Mouse (Mus musculus): Measurements from ENCODE around the gene Syt6. TPM values are rescaled to one million over a fixed set of nuclear protein-coding genes. Genes with fewer than 3 reads are reported as not detected.

Gene Syt6
- total and polyA plus RNA-seq, 3 experiments = 0.38 TPM; not detected in 2

DNA sequence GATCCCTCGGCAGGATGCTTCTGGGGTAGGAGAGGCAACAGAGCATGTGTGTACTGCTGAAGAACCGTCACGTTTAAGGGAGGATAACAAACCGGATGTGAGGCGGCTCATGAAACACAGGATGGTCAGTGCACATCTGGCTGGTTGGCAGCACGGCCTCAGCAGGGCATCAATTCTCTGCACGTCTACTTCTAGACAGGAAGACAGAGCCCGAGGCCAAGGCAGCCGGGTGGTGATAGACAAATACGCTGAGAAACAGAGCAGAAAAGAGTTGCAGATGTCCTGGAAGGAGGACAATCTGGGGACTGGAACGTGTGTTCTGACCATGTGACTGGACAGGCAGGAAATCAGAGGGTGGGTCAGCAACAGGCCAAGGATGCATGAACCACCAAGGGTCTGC is 45.1 kb downstream of the Syt6 start:
- ATAC-seq (ENCODE audit: extremely low read depth, insufficient number of reproducible peaks, low FRiP score, poor library complexity, severe bottlenecking) (no peak), DNase-seq (ENCODE audit: low spot score) (no peak)
- Histone ChIP-seq H3K4me3 (ENCODE audit: low read depth, low read length) (no peak overlapping the region), H3K27me3 (ENCODE audit: insufficient read depth, low read length) (peaks cover 2% of the 10 kb centered on the region; the same call in 1 of the 2 replicates), H3K9me3 (replicated peaks) (no peaks in the 10 kb centered on the region), H3K4me1 (ENCODE audit: insufficient read depth, low read depth, low read length) (no peaks in the 10 kb centered on the region), H3K36me3 (replicated peaks) (no peaks in the 10 kb centered on the region)
- TF ChIP-seq POLR2AphosphoS5 (IDR thresholded peaks at IDR 0.05; ENCODE audit: insufficient replicate concordance, low read depth, low read length) = no peak
- TF ChIP-seq GATA1 (IDR thresholded peaks at IDR 0.05; ENCODE audit: borderline replicate concordance, low read length) = no peak
- TF ChIP-seq GATA2 (IDR thresholded peaks at IDR 0.05; ENCODE audit: borderline replicate concordance, low read depth, low read length) = no peak
- TF ChIP-seq CTCF (IDR thresholded peaks at IDR 0.05; ENCODE audit: low read depth, low read length) = no peak
- no peak for TF ChIP-seq TAL1 (conservative IDR thresholded peaks at IDR 0.05; ENCODE audit: low read depth, low read length)

GRCm38 (mm10) chr3:103623893-103624470 is 49.0 kb downstream of the Syt6 start:
- no peaks in the 10 kb centered on the region for H3K36me3 ChIP-seq (replicated peaks)
- ATAC-seq (ENCODE audit: extremely low read depth, insufficient number of reproducible peaks, low FRiP score, poor library complexity, severe bottlenecking) (no peak), DNase-seq (ENCODE audit: low spot score) (no peak)
- no peaks in the 10 kb centered on the region; the same call in 1 of the 2 replicates for H3K27me3 ChIP-seq (ENCODE audit: insufficient read depth, low read length)
- H3K9me3 ChIP-seq (replicated peaks) = no peaks in the 10 kb centered on the region
- no peak overlapping the region for H3K4me3 ChIP-seq (ENCODE audit: low read depth, low read length)
- no peak for TF ChIP-seq CTCF (IDR thresholded peaks at IDR 0.05; ENCODE audit: low read depth, low read length)
- TF ChIP-seq POLR2AphosphoS5 (IDR thresholded peaks at IDR 0.05; ENCODE audit: insufficient replicate concordance, low read depth, low read length) = no peak
- no peak for TF ChIP-seq GATA1 (IDR thresholded peaks at IDR 0.05; ENCODE audit: borderline replicate concordance, low read length)
- TF ChIP-seq GATA2 (IDR thresholded peaks at IDR 0.05; ENCODE audit: borderline replicate concordance, low read depth, low read length) = no peak
- no peak for TF ChIP-seq TAL1 (conservative IDR thresholded peaks at IDR 0.05; ENCODE audit: low read depth, low read length)
- H3K4me1 ChIP-seq (ENCODE audit: insufficient read depth, low read depth, low read length) = no peaks in the 10 kb centered on the region

DNA sequence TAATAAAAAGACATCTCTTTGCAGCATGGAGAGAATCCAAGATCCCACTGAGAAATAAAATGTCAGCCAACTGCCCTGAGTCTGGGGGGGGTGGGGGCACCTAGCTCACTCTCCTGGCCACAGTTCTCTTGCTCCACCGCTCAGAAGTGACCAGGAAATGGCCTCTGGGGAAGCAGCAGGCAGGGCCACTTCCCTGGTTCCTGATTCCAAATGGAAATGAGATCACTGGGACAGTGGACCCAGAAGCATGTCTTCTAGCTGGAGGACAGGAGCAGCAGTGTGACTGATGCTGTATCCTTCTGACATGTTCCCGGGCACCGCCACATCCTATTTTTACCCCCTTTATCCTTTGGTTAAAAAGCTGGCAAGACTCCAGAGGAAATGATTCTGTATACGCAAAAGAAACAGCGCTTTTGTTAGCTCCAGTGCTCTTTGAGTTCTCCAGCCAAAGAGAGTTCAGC is 49.6 kb downstream of the Syt6 start:
- no peak for TF ChIP-seq CTCF (IDR thresholded peaks at IDR 0.05; ENCODE audit: low read depth, low read length)
- TF ChIP-seq TAL1 (conservative IDR thresholded peaks at IDR 0.05; ENCODE audit: low read depth, low read length) = no peak
- no peak for TF ChIP-seq GATA1 (IDR thresholded peaks at IDR 0.05; ENCODE audit: borderline replicate concordance, low read length)
- TF ChIP-seq POLR2AphosphoS5 (IDR thresholded peaks at IDR 0.05; ENCODE audit: insufficient replicate concordance, low read depth, low read length) = no peak
- no peak for TF ChIP-seq GATA2 (IDR thresholded peaks at IDR 0.05; ENCODE audit: borderline replicate concordance, low read depth, low read length)
- no peaks in the 10 kb centered on the region for H3K36me3 ChIP-seq (replicated peaks)
- no peaks in the 10 kb centered on the region; the same call in 1 of the 2 replicates for H3K27me3 ChIP-seq (ENCODE audit: insufficient read depth, low read length)
- no peak overlapping the region for H3K4me3 ChIP-seq (ENCODE audit: low read depth, low read length)
- ATAC-seq (ENCODE audit: extremely low read depth, insufficient number of reproducible peaks, low FRiP score, poor library complexity, severe bottlenecking) (no peak), DNase-seq (ENCODE audit: low spot score) (no peak)
- no peaks in the 10 kb centered on the region for H3K4me1 ChIP-seq (ENCODE audit: insufficient read depth, low read depth, low read length)
- no peaks in the 10 kb centered on the region for H3K9me3 ChIP-seq (replicated peaks)

DNA sequence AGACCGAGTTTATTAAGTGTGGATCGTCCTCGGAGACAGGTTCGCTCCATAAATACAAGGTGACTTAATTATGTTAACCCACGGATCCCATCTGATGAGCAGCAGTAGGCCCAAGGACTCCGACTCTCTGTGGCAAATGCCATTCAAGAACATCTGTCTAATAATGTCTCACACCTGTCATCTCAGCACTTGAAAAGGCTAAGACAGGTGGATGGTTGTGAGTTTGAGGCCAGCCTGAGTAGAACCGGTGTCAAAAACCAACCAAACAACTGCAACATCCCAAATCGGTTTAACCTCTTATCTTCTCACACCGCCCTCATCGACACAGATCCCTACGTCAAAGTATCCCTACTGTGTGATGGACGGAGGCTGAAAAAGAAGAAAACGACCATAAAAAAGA is 50.1 kb downstream of the Syt6 start:
- Histone ChIP-seq H3K36me3 (replicated peaks) (no peaks in the 10 kb centered on the region), H3K4me1 (ENCODE audit: insufficient read depth, low read depth, low read length) (no peaks in the 10 kb centered on the region), H3K9me3 (replicated peaks) (no peaks in the 10 kb centered on the region), H3K4me3 (ENCODE audit: low read depth, low read length) (no peak overlapping the region), H3K27me3 (ENCODE audit: insufficient read depth, low read length) (no peaks in the 10 kb centered on the region; the same call in 1 of the 2 replicates)
- no peak for TF ChIP-seq TAL1 (conservative IDR thresholded peaks at IDR 0.05; ENCODE audit: low read depth, low read length)
- no peak for TF ChIP-seq GATA1 (IDR thresholded peaks at IDR 0.05; ENCODE audit: borderline replicate concordance, low read length)
- ATAC-seq (ENCODE audit: extremely low read depth, insufficient number of reproducible peaks, low FRiP score, poor library complexity, severe bottlenecking) = no peak
- DNase-seq (ENCODE audit: low spot score) = no peak

DNA sequence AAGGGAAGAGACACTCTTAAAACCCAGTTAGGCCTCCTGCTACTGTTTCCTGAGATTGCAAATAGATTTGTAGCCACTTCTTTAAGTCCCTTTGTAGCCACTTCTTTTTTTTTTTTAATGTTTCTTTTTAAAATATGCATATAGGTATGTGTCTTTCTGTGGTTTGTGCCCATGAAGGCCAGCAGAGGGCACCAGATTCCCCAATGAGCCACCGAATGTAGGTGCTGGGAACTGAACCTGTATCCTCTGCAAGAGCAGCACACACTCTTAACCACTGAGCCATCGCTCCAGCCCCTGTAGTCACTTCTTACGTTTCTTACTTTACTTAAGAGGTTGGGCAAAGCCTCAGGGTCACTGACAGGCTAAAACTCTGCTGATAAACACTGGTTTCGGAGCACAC is 51.5 kb downstream of the Syt6 start:
- no peak for DNase-seq (ENCODE audit: low spot score)

GRCm38 (mm10) chr3:103627661-103628060 is 52.6 kb downstream of the Syt6 start:
- no peaks in the 10 kb centered on the region for H3K9me3 ChIP-seq (replicated peaks)
- no peak for TF ChIP-seq GATA1 (IDR thresholded peaks at IDR 0.05; ENCODE audit: borderline replicate concordance, low read length)
- TF ChIP-seq TAL1 (conservative IDR thresholded peaks at IDR 0.05; ENCODE audit: low read depth, low read length) = no peak
- TF ChIP-seq CTCF (IDR thresholded peaks at IDR 0.05; ENCODE audit: low read depth, low read length) = no peak
- no peak for TF ChIP-seq POLR2AphosphoS5 (IDR thresholded peaks at IDR 0.05; ENCODE audit: insufficient replicate concordance, low read depth, low read length)
- no peak for TF ChIP-seq GATA2 (IDR thresholded peaks at IDR 0.05; ENCODE audit: borderline replicate concordance, low read depth, low read length)
- H3K4me1 ChIP-seq (ENCODE audit: insufficient read depth, low read depth, low read length) = no peaks in the 10 kb centered on the region
- peaks cover 10% of the 10 kb centered on the region; the same call in 1 of the 2 replicates for H3K27me3 ChIP-seq (ENCODE audit: insufficient read depth, low read length)
- ATAC-seq (ENCODE audit: extremely low read depth, insufficient number of reproducible peaks, low FRiP score, poor library complexity, severe bottlenecking) (no peak), DNase-seq (ENCODE audit: low spot score) (no peak)
- no peak overlapping the region for H3K4me3 ChIP-seq (ENCODE audit: low read depth, low read length)
- no peaks in the 10 kb centered on the region for H3K36me3 ChIP-seq (replicated peaks)

More for the DNA sequence above, 51.5 kb downstream of the Syt6 start:
- Histone ChIP-seq H3K4me3 (ENCODE audit: low read depth, low read length) (no peak overlapping the region), H3K27me3 (ENCODE audit: insufficient read depth, low read length) (peaks cover 7% of the 10 kb centered on the region; the same call in 1 of the 2 replicates), H3K9me3 (replicated peaks) (no peaks in the 10 kb centered on the region), H3K4me1 (ENCODE audit: insufficient read depth, low read depth, low read length) (no peaks in the 10 kb centered on the region), H3K36me3 (replicated peaks) (no peaks in the 10 kb centered on the region)
- TF ChIP-seq GATA2 (IDR thresholded peaks at IDR 0.05; ENCODE audit: borderline replicate concordance, low read depth, low read length) = no peak
- no peak for TF ChIP-seq CTCF (IDR thresholded peaks at IDR 0.05; ENCODE audit: low read depth, low read length)
- TF ChIP-seq POLR2AphosphoS5 (IDR thresholded peaks at IDR 0.05; ENCODE audit: insufficient replicate concordance, low read depth, low read length) = no peak
- TF ChIP-seq GATA1 (IDR thresholded peaks at IDR 0.05; ENCODE audit: borderline replicate concordance, low read length) = no peak
- no peak for TF ChIP-seq TAL1 (conservative IDR thresholded peaks at IDR 0.05; ENCODE audit: low read depth, low read length)
- no peak for ATAC-seq (ENCODE audit: extremely low read depth, insufficient number of reproducible peaks, low FRiP score, poor library complexity, severe bottlenecking)

Data from G1E (cell line).